Mouse (Mus musculus) retina, adult 2 months (tissue): Measurements from ENCODE around the gene Bard1.
A peak's percentile ranks its signal among the peaks of the same experiment; 100 is the strongest.

ENCODE experiments used
- DNase-seq: peaks from one replicate; pipeline ENCODE4 v3.0.0-alpha.2; 2012; ENCODE audit warnings: low read depth, low spot score

The Bard1 gene

DNA sequence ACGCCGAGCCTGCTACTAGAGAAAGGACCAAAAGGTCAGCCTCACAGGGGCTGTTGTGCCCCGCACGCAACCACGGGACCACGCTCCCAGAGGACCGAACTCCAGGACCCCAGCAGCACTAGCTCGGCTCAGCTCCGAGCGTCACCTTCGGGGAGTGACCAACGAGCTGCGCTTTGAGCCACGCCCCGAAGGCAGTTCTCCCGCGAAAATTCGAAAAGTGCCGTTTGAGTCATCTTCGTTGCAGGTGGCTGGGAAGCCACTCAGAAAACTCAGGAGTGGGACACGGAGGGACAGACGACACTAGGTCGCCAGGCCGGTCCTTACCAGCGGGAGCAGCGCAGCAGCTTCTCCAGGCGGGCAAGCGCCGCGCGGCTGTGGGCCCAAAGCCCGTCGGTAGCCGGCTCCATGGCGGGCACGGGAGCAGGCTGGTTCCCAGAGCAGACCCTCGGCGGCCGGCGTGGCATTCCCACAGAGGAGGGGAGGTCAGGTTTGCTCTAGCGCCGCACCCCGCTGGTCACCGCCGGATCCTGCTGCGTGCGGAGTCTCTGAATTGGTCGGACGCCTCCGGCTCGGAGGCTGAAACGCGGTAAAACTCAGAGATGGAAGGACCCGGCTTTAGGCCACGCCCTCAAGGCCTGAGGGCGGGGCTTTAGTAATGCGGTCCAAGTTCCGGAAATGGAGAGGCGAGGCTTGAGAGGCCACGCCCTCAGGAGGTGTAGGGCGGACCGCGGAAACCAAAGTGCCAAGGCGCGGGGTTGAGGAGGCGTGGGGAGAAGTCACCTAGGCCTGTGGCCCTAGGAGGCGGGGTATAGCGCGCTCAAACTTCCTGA is at the start of gene Bard1:
Bard1 (minus strand) TSS at position 803 of the 830 bp plus-strand sequence.
- DNase-seq = peak; percentile 37

DNA sequence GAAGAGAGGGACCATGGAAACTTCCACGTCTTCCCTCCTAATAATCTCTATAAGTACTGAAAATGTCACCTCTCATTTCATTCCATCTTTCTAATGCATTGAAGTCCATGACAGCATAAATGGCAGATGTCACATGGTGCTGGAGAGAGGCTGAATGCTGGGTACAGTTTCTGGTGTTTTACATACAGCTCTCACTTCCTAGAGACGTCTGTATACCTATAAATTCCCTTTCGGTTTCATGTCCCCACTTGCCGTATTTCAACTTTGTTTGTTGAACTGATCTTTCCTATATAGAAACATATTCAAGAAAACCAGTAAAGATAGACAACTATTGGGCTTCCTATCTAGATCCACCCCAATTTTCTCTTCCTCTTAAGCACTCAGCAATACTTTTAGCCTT is 24.2 kb upstream of the Bard1 start:
- no peak for DNase-seq

DNA sequence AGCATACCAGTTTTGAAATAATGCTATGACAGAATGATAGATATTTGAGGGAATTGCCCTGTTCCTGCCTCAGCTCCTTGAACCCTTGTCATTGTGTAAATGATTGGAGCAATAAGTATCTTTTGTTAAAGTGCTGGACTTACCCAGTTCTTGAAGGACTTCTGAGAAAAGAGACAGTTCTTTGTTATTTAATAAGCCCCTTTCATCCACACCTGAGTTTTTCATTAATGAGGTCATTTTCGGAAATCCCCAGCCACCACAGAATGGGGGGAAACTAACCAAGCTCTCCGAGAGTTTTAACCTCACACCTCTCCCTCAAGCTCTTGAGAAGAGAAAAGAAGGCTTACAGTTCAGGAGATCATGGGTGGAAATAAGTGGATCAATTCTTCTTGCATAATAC is 15.6 kb upstream of the Bard1 start:
- DNase-seq = no peak

DNA sequence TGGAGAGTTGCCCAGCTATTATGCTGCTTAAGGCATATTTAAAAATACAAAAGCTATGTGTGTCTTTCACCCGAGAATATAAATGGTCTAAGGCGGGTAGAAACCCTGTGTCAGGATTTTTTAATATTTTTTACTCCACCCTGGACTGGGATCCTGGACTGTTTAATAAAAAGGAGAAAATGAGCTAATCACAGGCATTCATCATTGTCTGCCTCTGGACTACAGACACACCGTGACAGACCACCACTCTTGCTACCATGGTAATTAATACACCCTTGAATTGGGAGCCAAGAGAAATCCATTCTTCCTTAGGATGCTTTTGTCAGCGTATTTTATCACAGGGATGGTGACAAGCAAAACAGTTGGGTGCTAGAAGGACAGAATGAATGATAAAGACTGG is 14.3 kb upstream of the Bard1 start:
- no peak for DNase-seq

DNA sequence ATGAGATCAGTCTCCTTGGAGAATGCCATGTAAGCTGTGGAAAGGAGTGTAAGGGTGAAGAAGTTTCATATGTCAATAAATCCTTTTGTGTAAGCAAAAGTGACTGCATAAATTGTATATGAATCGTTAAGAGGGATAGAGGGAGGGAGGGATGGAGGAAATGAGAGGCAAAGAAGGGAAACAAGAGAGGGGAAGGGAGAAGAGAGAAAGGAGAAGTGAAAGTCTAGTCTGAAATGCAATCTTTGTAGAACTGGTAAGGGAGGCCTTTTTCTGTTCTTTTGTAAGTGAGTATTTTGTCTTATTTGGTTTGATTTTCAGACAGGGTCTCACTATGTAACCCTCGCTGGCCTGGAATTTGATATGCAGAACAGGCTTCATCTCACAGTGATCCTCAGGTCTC is 12.8 kb upstream of the Bard1 start:
- DNase-seq = no peak

DNA sequence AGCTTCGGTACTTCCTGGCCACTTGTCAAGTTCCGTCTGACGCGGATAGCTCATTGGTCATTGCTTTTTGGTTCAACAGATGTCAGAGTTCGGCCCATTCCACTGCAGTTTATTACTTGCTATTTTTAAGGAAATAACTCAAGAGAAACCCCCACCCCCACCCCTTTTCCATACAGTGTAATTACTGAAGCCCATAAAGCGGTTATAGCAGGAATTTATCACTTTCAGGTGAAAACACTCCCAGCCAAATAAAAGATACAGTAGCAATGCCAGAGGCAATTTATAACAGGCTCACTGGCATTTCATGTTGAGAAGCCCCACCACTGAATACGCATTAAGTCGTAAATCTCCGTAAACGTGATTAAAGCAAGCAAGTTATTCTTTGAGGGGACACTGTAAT is 6.9 kb upstream of the Bard1 start:
- no peak for DNase-seq

DNA sequence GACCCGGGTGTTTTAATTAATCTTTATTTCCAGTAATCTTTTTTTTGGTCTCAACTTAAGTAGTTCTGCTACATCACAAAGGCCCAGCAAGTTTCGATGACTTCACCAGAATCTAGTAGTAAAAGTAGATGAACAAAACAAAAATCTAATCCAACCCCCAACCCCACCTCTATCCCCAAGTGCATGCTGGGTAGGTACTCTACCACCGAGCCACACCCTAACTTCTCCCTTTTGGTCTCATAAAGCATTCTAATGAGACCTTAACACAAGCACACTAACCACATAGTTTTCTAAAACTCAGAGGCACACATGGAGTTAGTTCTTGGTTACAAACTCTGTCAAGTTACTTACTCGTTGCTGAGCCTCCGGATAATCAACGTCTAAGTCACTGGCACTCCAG is 3.2 kb upstream of the Bard1 start:
- no peak for DNase-seq

DNA sequence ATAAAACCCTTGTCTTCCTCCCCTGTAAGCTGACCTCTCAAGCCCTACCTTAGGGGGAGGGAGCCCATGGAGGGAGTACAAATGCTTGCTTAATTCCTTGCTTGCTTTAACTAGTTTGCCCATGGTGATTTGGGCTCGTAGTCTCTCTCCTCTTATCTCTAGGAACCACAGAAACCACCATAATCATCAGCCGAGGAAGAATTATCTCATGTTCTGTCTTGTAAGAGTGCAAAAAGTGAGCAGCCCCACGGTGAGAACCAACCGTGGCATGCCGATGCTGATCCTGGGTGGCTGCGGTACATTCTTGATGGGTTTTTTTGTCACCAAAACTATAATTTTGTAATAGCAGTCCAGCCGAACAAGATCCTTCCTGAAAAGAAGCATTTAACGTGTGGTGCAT is 2.8 kb upstream of the Bard1 start:
- no peak for DNase-seq

DNA sequence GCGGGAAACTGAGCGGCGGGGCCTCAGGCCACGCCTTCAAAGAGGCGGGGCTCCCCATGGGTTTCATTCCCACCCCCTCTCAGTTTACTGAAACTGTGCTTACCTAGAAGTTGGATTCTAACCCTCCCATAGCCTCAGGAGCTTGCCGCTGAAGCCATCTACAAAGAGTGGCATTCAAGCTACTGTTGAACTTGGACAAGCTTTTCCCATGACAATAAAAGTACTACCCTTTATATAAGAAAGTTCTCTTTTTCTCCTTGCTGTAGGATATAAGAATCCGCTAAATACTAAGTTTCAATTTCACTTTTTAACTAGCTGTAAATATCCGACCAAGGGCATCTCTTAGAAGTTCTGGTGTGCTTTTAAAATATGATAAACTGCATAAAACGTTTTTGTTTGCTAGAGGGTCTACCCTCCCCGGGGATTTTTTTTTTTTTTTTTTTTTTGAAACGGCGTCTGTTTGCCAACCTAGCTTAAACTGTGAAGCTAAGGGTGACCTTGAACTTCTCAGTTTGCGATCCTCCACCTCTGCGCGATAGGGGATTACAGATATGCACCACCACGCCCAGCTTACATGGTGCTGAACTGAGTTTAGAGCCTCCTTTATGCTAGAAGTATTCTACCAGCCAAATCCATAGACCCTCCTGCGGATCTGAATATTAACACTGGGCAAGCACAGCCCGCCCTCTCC is 373 bp upstream of the Bard1 start:
- no peak for DNase-seq

DNA sequence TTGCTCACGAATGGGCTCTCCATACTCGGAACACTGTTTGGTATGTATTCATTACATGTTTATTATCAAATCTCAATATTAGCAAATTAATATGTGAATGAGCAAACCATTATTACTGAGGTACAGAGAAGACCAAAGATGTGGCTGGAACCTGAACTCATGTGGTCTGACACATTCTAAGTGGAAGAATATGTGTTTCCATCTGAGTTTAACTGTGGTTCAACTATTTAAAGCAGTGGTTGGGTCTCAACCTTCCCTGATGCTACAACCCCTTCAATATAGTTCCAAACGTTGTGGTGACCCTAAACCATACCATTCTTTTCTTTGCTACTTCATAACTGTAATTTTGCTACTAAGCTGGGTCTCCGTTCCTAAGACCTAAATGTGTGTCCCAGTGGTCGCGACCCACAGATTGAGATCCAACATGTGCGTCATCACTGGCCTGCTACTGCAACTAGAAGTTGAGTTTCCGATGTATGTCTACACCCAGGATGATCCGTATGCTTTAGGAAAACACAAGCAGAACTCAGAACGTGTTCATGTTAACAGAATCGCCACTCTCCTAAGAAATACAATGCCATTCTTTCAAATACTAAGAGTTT is 1.5 kb downstream of the Bard1 start:
- DNase-seq = no peak

DNA sequence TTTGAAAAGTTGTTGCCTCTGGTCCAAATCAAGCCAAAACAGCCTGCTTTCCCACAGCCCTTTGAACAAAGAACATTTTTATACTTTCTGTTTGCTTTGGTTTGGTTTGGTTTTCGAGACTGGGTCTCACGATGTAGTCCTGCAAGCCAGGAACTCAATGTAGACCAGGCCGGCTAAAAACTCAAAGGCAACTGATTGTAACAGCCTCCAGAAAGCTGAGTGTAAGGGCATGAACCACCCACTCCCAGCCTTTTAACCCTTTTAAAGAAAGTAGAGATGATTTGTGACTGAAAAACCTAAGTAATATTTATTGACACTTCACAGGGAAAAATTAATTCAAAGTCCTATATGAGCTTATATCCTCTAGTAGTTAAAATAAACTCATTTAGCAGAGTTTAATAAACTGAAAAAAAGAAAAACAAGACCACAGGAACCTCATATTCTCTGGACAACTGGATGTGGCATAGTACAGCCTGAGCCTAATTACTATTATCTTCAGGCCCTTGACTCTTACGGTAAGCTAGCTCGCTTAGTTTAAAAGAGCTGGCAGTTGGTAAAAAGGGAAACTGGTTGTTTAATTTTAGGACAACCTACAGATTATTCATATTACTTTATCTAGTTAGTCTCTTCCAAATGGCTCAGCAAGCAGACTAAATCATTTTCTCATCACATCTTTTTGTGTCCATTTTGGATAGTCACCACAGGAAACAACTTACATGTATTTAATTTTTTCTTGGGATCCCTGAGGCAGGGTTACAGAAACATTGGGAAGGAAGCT is 2.2 kb downstream of the Bard1 start:
- no peak for DNase-seq

DNA sequence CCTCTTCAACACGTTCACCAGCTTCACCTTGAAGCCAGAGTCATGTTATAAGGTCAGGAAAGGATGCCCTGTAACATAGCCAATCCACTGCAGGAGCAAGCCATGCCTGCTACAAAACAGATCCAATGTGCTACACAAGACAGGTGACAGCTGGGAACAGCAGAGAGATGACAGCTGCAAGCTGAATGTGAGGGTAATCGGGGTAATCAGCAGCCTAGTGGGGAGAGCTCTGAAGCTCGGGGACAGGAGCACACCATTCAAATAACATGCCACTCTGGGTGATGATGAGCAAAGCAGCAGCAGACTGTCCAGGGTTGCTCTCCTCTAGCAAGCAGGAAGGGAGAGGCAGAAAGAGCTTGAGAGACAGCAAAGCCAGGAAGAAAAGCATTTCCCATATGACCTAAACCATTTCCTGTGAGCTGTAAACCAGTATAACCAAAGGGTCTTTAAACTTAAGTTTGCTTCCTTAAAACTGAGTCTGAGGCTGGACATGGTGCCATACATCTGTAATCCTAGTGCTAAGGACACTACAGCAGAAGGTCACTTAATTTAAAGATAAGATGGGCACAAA is 2.9 kb downstream of the Bard1 start:
- DNase-seq = no peak

DNA sequence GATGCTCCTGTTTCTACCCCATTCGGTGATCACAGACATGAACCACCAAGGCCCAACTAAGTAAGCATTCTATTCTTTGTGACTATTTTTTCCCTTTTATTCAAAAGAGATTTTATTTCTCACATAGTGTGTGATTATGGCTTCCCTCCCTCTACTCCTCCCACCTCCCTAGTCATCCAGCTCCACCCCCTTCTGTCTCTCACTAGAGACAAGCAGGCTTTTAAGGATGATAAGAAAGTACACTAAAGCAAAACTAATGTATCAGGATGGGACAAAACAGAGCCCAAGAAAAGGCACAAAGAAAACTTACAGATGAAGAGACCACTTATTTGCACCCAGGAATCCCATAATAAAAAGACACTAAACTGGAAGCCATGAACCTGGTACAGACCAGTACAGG is 6.9 kb downstream of the Bard1 start:
- no peak for DNase-seq

DNA sequence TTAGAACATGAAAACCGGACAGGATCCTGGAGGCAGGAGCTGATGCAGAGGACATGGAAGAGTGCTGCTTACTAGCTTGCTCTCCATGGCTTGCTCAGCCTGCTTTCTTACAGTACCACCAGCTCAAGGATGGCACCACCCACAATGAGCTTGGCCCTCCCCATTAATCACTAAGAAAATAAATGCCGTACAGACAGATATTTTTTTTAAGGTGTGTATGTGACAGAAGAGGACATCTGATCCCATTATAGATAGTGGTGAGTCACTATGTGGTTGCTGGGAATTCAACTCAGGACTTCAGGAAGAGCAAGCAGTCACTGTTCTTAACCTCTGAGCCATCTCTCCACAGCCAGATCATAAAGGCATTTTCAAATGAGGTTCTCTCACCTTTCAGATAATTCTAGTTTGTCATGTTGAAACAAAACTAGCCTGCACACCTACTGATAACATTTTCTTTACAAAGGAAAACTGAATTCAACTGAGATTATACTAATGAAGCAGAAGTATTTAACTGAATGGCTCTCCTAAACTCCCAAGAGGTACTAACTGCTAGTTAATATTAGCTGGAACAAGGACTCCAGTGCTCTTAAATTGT is 7.6 kb downstream of the Bard1 start:
- DNase-seq = no peak

DNA sequence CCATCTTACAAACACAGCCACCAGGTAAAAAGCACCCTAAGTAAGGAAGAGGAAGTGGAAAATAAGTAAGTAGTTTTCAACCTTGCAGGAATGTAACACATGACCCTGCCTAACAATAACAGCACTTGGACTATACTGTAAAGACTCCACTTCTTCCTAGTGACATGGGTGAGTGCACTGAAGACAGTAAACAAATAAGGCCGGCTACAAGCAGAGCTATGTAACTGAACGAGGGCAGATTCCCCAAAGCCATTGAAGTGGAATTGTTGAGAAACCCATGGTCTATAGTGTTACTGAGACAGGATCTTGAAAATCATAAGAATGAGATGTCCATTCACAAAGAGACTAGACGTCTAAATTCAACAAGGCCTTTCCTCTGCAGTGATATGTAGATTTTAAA is 27.3 kb downstream of the Bard1 start:
- DNase-seq = no peak

DNA sequence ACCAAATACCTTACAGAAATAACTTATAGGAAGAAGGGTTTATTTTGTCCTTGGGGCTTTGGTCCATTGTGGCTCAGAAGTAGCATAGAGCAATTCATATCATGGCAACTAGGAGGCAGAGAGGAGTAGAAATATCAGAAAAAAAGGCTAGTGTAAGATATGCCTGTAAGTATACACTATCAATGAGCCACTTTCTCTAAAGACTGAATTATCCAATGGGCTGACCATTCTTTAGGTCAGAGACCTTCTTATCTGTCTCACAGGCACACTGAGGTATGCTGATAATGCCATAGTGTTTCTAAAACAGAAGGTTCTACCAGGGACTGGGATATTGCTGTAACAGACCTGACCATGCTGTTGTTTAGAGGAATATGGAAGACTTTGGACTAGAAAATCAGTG is 32.2 kb downstream of the Bard1 start:
- no peak for DNase-seq

DNA sequence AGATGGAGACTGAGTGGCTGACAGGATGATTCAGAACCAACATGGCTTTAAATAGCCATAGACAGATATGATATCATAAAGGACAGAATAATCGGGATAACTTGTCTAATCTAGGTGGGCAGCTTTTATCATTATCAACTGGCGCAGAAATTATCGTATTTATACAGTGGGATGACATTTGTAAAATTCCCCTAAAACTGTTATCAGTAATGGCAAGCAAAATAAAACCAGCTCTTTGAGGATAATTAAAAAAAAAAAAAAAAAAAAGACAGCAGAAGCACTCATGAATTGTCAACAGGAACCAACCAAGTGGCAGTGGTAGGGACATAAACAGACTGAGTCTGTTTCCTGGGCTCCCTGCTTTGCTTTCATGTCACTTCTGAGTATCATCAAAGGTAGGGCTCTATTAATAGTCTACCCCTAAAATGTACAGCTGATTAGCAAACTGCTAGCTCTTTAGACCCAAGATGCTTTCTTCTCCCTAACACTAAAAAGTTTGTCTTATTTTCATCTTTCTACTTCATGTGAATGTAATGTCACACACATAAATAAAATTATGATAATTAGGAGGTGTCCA is 34.1 kb downstream of the Bard1 start:
- no peak for DNase-seq

DNA sequence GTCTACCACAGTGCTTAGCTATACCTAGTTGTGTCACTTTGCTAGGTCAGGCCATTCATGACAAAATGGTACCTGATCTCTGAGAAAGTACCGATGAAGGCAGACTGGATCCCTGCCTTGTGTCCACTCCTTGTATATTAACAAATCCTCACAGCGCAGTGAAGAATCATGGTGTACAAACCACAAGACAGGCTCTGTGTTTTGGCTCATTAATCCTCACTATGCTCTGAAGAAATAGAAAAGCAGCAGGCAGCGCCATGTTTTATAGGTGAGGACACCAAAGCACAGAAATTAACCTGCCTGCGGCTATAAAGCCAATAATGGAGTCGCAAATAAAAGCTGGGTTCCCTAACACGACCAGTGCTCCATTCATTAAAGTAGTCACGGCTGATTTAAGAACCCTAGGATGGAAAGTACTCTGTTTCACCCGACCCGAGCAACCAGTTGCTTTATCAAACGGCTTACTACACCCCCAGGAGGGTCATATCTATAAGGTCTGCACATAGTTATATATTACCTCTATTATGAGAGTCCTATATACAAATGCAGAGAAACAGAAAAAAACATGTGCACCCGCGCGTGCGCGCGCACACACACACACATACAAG is 39.0 kb downstream of the Bard1 start:
- DNase-seq = no peak

DNA sequence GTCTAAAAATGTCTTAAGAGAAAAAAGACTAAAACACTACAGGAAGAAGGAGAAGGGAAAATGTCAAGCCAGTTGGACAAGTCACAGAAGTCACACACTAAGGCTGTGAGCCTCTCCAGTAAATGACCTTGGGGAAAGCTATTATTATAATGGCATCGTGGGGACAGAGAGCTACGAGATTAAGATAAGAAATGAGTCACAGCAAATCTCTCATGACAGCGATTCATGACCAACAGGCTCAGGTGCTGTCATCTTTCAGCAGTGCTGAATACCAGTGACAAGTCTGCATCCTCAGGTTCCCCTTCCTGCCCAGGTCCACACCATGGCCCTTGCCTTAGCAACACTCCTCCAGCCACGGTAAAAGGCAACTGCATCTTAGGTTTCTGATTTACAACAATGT is 46.8 kb downstream of the Bard1 start:
- DNase-seq = no peak

DNA sequence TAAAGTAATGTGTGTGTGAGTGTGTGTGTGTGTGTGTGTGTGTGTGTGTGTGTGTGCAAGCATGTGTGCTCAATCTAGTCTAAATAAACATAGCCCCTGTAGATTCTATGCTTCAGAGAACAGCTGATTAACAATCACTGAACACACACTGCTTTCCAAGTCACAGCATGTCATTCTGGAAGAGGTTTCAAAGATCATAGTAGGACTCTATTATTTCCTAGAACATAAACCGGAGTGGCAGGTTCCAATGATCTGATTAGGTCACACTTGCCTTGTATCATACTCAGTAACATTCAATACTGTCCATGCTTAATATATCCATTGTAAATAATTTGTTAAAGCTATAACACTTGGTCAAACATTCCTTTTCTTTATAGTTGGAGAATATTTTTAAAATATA is 47.5 kb downstream of the Bard1 start:
- no peak for DNase-seq

DNA sequence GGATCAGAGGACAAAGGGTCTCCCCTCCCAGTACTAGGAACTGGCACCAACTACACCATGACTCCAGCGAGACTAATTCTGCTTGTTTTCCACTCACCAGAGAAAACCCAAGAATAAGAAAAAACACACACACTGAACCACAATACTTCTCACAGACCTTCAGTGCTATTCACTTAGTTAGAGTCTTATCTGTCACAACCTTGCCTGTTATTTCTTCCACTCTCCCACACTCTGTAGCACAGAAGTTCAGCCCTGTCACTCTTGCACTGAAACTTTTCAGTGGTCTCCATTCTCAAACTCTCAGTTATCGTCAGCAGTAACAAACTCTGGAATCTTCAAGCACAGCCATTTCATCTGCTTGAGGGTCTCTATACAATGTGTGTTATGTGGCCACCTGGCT is 50.2 kb downstream of the Bard1 start:
- DNase-seq = no peak
